Mouse (Mus musculus) midbrain, embryonic 10.5 days (tissue): ENCODE results near the gene 1700113H08Rik. TPM values are rescaled to one million over a fixed set of nuclear protein-coding genes. Genes with fewer than 3 reads are reported as not detected.

ENCODE experiments used
- DNase-seq: peaks from one replicate; pipeline ENCODE4 v3.0.0-alpha.2; 2017; ENCODE audit warnings: low spot score
- H3K27ac ChIP-seq: fragments of 300-500 bp; sonication (generic); replicated peaks from 2 replicates; pipeline ENCODE4 v1.5.1; 2016; ENCODE audit warnings: mild to moderate bottlenecking
- H3K27me3 ChIP-seq: fragments of 300-500 bp; sonication (generic); 2 replicates; pipeline ENCODE4 v1.6.1; 2016; ENCODE audit warnings: low read depth, mild to moderate bottlenecking; ENCODE audit not compliant: poor library complexity, severe bottlenecking
- H3K36me3 ChIP-seq: fragments of 300-500 bp; sonication (generic); 2 replicates; pipeline ENCODE4 v1.6.1; 2016; ENCODE audit warnings: mild to moderate bottlenecking, moderate library complexity
- H3K4me1 ChIP-seq: fragments of 300-500 bp; sonication (generic); 2 replicates; pipeline ENCODE4 v1.6.1; 2016
- H3K4me3 ChIP-seq: fragments of 300-500 bp; sonication (generic); 2 replicates; pipeline ENCODE4 v1.5.1; 2016; ENCODE audit warnings: mild to moderate bottlenecking, moderate library complexity
- H3K9me3 ChIP-seq: fragments of 300-500 bp; sonication (generic); replicated peaks from 2 replicates; pipeline ENCODE4 v1.6.1; 2016; ENCODE audit warnings: mild to moderate bottlenecking
- WGBS: fragments of 180-500 bp; shearing (Covaris S2); methylation state at CpG from one replicate; pipeline ENCODE4 v1.1.7; 2016; 5-methylcytosine and 5-hydroxymethylcytosine counted together
- polyA plus RNA-seq: library from polyadenylated mRNA; unstranded; fragments of >200 nt; fragmentation: Nextera tagmentation; extraction: Ambion mirVana; gene quantifications from 2 replicates; pipeline ENCODE4 v1.2.1, GENCODE M21; 2016

1700113H08Rik gene
- polyA plus RNA-seq, 1 experiment from 2014 or later, result 0.20 TPM

GRCm38 (mm10) chr10:87126186-87126824 lies 68.5 kb downstream of the 1700113H08Rik start:
- Histone ChIP-seq H3K4me3 (no peak overlapping the region), H3K27ac (no peak overlapping the region), H3K4me1 (peaks cover 8% of the 10 kb centered on the region), H3K27me3 (peaks cover 8% of the 10 kb centered on the region; the same call in 1 of the 2 replicates), H3K9me3 (no peaks in the 10 kb centered on the region), H3K36me3 (no peaks in the 10 kb centered on the region)
- DNase-seq, result no peak
- WGBS, result 81% methylated on average over 12 of the region's 12 CpGs

- DNase-seq, result no peak
Observed at GRCm38 (mm10) chr10:87151050-87151449, 93.2 kb downstream of the 1700113H08Rik start.

GRCm38 (mm10) chr10:87153731-87154505 lies 96.1 kb downstream of the 1700113H08Rik start:
- Histone ChIP-seq H3K27me3 (no peaks in the 10 kb centered on the region), H3K4me3 (no peak overlapping the region), H3K9me3 (no peaks in the 10 kb centered on the region), H3K27ac (no peak overlapping the region), H3K4me1 (no peaks in the 10 kb centered on the region), H3K36me3 (no peaks in the 10 kb centered on the region)
- 82% methylated on average over 14 of the region's 14 CpGs for WGBS
- no peak for DNase-seq

More at GRCm38 (mm10) chr10:87151050-87151449, 93.2 kb downstream of the 1700113H08Rik start:
- Histone ChIP-seq H3K9me3 (no peaks in the 10 kb centered on the region), H3K4me3 (no peak overlapping the region), H3K4me1 (no peaks in the 10 kb centered on the region), H3K27me3 (no peaks in the 10 kb centered on the region), H3K27ac (no peak overlapping the region), H3K36me3 (no peaks in the 10 kb centered on the region)
- 93% methylated on average over 6 of the region's 6 CpGs for WGBS

GRCm38 (mm10) chr10:87159781-87160180 lies 101.9 kb downstream of the 1700113H08Rik start:
- no peaks in the 10 kb centered on the region for H3K9me3 ChIP-seq
- H3K4me1 ChIP-seq, result no peaks in the 10 kb centered on the region
- H3K27me3 ChIP-seq, result no peaks in the 10 kb centered on the region
- H3K27ac ChIP-seq, result no peak overlapping the region
- no peak overlapping the region for H3K4me3 ChIP-seq
- no peak for DNase-seq
- no peaks in the 10 kb centered on the region for H3K36me3 ChIP-seq
- 89% methylated on average over 9 of the region's 9 CpGs for WGBS

- Histone ChIP-seq H3K4me3 (no peak overlapping the region), H3K9me3 (no peaks in the 10 kb centered on the region), H3K4me1 (peaks cover 11% of the 10 kb centered on the region; the same call in 1 of the 2 replicates), H3K36me3 (no peaks in the 10 kb centered on the region), H3K27me3 (no peaks in the 10 kb centered on the region), H3K27ac (no peak overlapping the region)
- WGBS, result 62% methylated on average over 7 of the region's 7 CpGs
- DNase-seq, result peak; percentile 33
Observed at GRCm38 (mm10) chr10:87196123-87196756, 138.4 kb downstream of the 1700113H08Rik start.

GRCm38 (mm10) chr10:87198720-87199119 lies 140.9 kb downstream of the 1700113H08Rik start:
- Histone ChIP-seq H3K27ac (no peak overlapping the region), H3K4me3 (no peak overlapping the region), H3K36me3 (no peaks in the 10 kb centered on the region), H3K9me3 (no peaks in the 10 kb centered on the region), H3K4me1 (peaks cover 11% of the 10 kb centered on the region; the same call in 1 of the 2 replicates), H3K27me3 (no peaks in the 10 kb centered on the region)
- WGBS, result 97% methylated on average over 2 of the region's 2 CpGs
- DNase-seq, result no peak

- no peak overlapping the region for H3K27ac ChIP-seq
- DNase-seq, result no peak
- H3K36me3 ChIP-seq, result no peaks in the 10 kb centered on the region
- WGBS, result 89% methylated on average over 1 of the region's 1 CpGs
- no peaks in the 10 kb centered on the region; the same call in 1 of the 2 replicates for H3K27me3 ChIP-seq
- H3K4me1 ChIP-seq, result 0 out of 2 replicates have a peak, but pooled peaks cover 3% of the 10 kb centered on the region
- no peak overlapping the region for H3K4me3 ChIP-seq
- H3K9me3 ChIP-seq, result no peaks in the 10 kb centered on the region
Observed at GRCm38 (mm10) chr10:87209466-87209865, 151.6 kb downstream of the 1700113H08Rik start.

- WGBS, result 88% methylated on average over 4 of the region's 4 CpGs
- H3K27me3 ChIP-seq, result no peaks in the 10 kb centered on the region; the same call in 1 of the 2 replicates
- H3K9me3 ChIP-seq, result no peaks in the 10 kb centered on the region
- H3K4me1 ChIP-seq, result 0 out of 2 replicates have a peak, but pooled peaks cover 3% of the 10 kb centered on the region
- H3K4me3 ChIP-seq, result no peak overlapping the region
- H3K36me3 ChIP-seq, result no peaks in the 10 kb centered on the region
- DNase-seq, result no peak
- no peak overlapping the region for H3K27ac ChIP-seq
Observed at GRCm38 (mm10) chr10:87211046-87211445, 153.2 kb downstream of the 1700113H08Rik start.

- no peak for DNase-seq
- 92% methylated on average over 2 of the region's 2 CpGs for WGBS
- H3K27ac ChIP-seq, result no peak overlapping the region
- H3K4me1 ChIP-seq, result 0 out of 2 replicates have a peak, but pooled peaks cover 3% of the 10 kb centered on the region
- no peaks in the 10 kb centered on the region for H3K9me3 ChIP-seq
- no peaks in the 10 kb centered on the region for H3K36me3 ChIP-seq
- no peak overlapping the region for H3K4me3 ChIP-seq
- H3K27me3 ChIP-seq, result no peaks in the 10 kb centered on the region
Observed at GRCm38 (mm10) chr10:87212854-87213253, 155.0 kb downstream of the 1700113H08Rik start.

GRCm38 (mm10) chr10:87230071-87230910 lies 172.4 kb downstream of the 1700113H08Rik start:
- Histone ChIP-seq H3K4me3 (peak overlapping the region; percentile 33), H3K27me3 (peaks cover 34% of the 10 kb centered on the region), H3K36me3 (no peaks in the 10 kb centered on the region), H3K27ac (peak overlapping the region; percentile 81), H3K4me1 (peaks cover 26% of the 10 kb centered on the region), H3K9me3 (no peaks in the 10 kb centered on the region)
- peak; percentile 56 for DNase-seq
- 34% methylated on average over 31 of the region's 31 CpGs for WGBS

- Histone ChIP-seq H3K9me3 (no peaks in the 10 kb centered on the region), H3K4me3 (no peak overlapping the region), H3K36me3 (no peaks in the 10 kb centered on the region), H3K27me3 (peaks cover 18% of the 10 kb centered on the region), H3K4me1 (peaks cover 27% of the 10 kb centered on the region), H3K27ac (0 out of 2 replicates have a peak overlapping the region, but pooled peaks have one; percentile 33)
- 55% methylated on average over 9 of the region's 9 CpGs for WGBS
- DNase-seq, result peak; percentile 17
Observed at GRCm38 (mm10) chr10:87239332-87240008, 181.6 kb downstream of the 1700113H08Rik start.
